Mouse (Mus musculus): Measurements from ENCODE around the gene Ear10. TPM values are rescaled to one million over a fixed set of nuclear protein-coding genes. Genes with fewer than 3 reads are reported as not detected.

Gene Ear10
- not detected for polyA plus RNA-seq (2014; fragmentation: Illumina TruSeq; extraction: RNeasy Lipid Tissue Mini Kit (QIAGEN cat#74804); ENCODE audit: low read depth, low replicate concordance)

DNA sequence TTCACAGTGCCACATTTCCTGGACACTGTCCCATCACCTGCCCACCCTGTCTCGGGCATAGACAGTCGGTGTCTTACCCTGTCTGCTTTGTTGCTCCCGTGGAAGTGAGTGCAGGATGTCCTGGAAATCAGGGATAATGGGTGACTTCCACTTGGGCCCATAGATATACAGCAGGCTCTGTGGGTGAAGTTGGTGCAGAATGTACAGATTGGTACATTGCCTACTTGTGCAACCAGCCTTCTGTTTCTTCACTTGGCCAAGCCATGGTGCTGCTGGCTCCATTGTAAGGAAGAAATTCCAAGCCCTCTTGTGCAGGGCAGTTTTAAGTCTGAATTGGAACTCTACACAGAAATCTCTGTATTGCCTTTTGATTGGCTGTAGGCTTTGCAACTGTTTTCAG is at the start of gene Ear10:
Gene Ear10 (minus strand): TSS at position 101 of the 400 bp plus-strand sequence.

DNA sequence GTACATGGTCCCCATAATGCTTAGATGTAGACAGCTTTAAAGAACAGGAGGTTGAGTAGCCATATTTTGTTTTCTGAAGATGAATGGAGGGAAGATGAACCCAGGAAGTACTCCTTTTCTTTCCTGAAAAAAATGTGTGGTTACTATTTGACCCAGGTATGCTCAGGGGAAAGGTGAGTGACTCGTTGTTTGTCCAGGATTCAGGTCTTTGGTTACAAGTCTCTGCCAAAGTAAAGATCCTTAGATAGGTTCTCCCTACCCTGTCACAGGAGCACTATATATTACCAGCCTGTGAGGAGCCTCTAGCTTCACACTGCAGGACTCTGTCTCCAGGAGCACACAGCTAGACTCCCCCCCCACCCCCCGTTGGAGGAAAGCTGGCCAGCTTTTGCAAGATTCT is 33.4 kb upstream of the Ear10 start, which contains the start of gene Ang5:
Gene Ang5 (plus strand): TSS at position 301 of the 400 bp plus-strand sequence.

DNA sequence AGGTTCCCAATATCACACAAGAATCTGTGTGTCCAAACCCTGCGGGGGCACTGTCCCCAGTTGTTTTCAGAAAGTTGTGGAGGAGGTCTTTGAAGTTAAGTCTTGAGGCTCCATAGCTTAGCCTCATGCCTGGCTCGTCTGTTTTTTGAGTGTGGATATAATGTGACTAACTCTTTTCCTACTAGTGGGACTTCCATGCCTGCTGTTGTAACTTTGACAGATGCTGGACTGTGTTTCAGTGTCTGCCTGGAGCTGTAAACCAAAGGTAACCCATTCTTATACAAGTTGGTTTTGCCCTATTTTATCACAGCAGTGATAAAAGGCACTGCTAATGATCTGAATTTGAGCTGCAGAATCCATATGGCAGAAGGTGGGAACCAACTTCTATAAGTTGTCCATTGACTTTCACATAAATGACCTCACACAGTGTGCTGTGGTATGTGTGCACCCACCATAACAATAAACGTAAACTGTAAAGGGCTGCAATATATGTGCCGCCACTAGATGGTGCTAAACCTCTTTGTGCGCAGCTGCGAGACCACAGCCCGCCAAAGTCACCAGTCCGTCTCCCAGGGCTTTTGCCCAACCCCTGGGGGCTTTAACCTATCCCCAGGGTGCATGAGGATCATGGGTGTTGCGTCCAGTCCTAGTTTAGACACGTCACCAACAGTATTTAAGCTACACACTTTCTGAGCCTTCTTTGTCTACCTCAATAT is 1.5 kb upstream of the Ear10 start, which contains the start of gene Gm8113:
Gene Gm8113 (plus strand): TSS at position 703 of the 716 bp plus-strand sequence.

DNA sequence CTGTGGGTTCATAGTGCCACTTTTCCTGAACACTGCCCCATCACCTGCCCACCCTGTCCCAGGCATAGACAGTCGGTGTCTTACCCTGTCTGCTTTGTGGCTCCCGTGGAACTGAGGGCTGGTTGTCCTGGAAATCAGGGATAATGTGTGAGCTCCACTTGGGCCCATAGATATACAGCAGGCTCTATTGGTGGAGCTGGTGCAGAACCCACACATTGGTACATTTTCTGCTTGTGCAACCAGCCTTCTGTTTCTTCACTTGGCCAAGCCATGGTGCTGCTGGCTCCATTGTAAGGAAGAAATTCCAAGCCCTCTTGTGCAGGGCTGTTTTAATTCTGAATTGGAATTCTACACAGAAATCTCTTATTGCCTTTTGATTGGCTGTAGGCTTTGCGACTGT is 47.9 kb downstream of the Ear10 start, which contains the start of gene Ear1:
Gene Ear1 (minus strand): TSS at position 101 of the 400 bp plus-strand sequence.

Other genes starting within 250 kb of the Ear10 start
- gene Gm8165, start 246.4 kb downstream of the Ear10 start, polyA plus RNA-seq (2014; fragmentation: Illumina TruSeq; extraction: RNeasy Lipid Tissue Mini Kit (QIAGEN cat#74804); ENCODE audit: low read depth, low replicate concordance), result not detected
- gene Gm7324, start 225.7 kb downstream of the Ear10 start, polyA plus RNA-seq (2014; fragmentation: Illumina TruSeq; extraction: RNeasy Lipid Tissue Mini Kit (QIAGEN cat#74804); ENCODE audit: low read depth, low replicate concordance), result 4.3 TPM
- gene Gm16506, start 196.1 kb downstream of the Ear10 start, polyA plus RNA-seq (2014; fragmentation: Illumina TruSeq; extraction: RNeasy Lipid Tissue Mini Kit (QIAGEN cat#74804); ENCODE audit: low read depth, low replicate concordance), result not detected
- not detected for gene Gm6526, start 175.7 kb downstream of the Ear10 start, polyA plus RNA-seq (2014; fragmentation: Illumina TruSeq; extraction: RNeasy Lipid Tissue Mini Kit (QIAGEN cat#74804); ENCODE audit: low read depth, low replicate concordance)
- gene Gm8180, start 138.8 kb downstream of the Ear10 start, polyA plus RNA-seq (2014; fragmentation: Illumina TruSeq; extraction: RNeasy Lipid Tissue Mini Kit (QIAGEN cat#74804); ENCODE audit: low read depth, low replicate concordance), result not detected
- not detected for gene Ear1, start 48.0 kb downstream of the Ear10 start, polyA plus RNA-seq (2014; fragmentation: Illumina TruSeq; extraction: RNeasy Lipid Tissue Mini Kit (QIAGEN cat#74804); ENCODE audit: low read depth, low replicate concordance)
- 1.7 TPM for gene Gm8113, start 1.8 kb upstream of the Ear10 start, polyA plus RNA-seq (2014; fragmentation: Illumina TruSeq; extraction: RNeasy Lipid Tissue Mini Kit (QIAGEN cat#74804); ENCODE audit: low read depth, low replicate concordance)
- not detected for gene Ang5, start 33.5 kb upstream of the Ear10 start, polyA plus RNA-seq (2014; fragmentation: Illumina TruSeq; extraction: RNeasy Lipid Tissue Mini Kit (QIAGEN cat#74804); ENCODE audit: low read depth, low replicate concordance)
- gene Ang6, start 78.7 kb upstream of the Ear10 start, polyA plus RNA-seq (2014; fragmentation: Illumina TruSeq; extraction: RNeasy Lipid Tissue Mini Kit (QIAGEN cat#74804); ENCODE audit: low read depth, low replicate concordance), result not detected
- gene Ear2, start 179.1 kb upstream of the Ear10 start, polyA plus RNA-seq (2014; fragmentation: Illumina TruSeq; extraction: RNeasy Lipid Tissue Mini Kit (QIAGEN cat#74804); ENCODE audit: low read depth, low replicate concordance), result 6.2 TPM
- gene Gm3327, start 200.3 kb upstream of the Ear10 start, polyA plus RNA-seq (2014; fragmentation: Illumina TruSeq; extraction: RNeasy Lipid Tissue Mini Kit (QIAGEN cat#74804); ENCODE audit: low read depth, low replicate concordance), result not detected